9 mouse cellular contexts compared by ENCODE assay signal in the genomic region with DNA sequence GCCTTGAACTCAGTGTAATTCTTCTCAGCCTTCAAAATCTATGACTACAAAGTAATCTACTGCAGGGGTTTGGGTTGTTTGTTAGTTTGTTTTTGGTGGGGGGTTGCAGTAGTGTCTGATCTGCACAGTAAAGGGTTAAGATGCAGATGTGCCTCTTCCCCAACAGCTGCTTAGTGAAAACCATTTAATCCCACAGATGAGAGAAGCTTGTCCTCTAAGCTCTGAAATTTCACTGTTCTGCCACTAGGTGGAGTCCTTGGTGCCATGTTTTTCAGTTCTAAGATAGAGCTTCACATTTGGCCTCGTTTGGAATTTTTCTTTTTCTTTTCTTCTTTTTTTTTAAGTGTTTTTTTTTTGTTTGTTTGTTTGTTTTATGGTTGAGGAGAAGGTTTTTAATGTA. TPM values are rescaled to one million over a fixed set of nuclear protein-coding genes. Genes with fewer than 3 reads are reported as not detected.
DNase-seq lines count a peak whose midpoint lies in the region; ATAC-seq and TF ChIP-seq lines count a peak whose summit lies in the region.
"Had no signal": no experiment of that assay in that cellular context is flagged by ENCODE, and none has a peak within 500 bp of the region (broad histone marks: within the 10 kb centered on the region; RNA-seq: fewer than 3 reads in every experiment).

No protein-coding gene starts in this region.

- no peaks in the 10 kb centered on the region for H3K27me3 ChIP-seq in neural tube, embryonic 15.5 days (replicated peaks)
- H3K27me3 ChIP-seq in liver, embryonic 13.5 days = no peaks in the 10 kb centered on the region
- H3K27me3 ChIP-seq in stomach, postnatal 0 days (ENCODE audit: control insufficient read depth, insufficient read depth, low read length) = no peaks in the 10 kb centered on the region

- H3K4me3 ChIP-seq in neural tube, embryonic 15.5 days (replicated peaks) = no peak overlapping the region
- H3K4me3 ChIP-seq in liver, embryonic 13.5 days (replicated peaks) = no peak overlapping the region
- no peak overlapping the region for H3K4me3 ChIP-seq in stomach, postnatal 0 days (ENCODE audit: low read depth, low read length)

- peaks cover 89% of the 10 kb centered on the region for H3K36me3 ChIP-seq in neural tube, embryonic 15.5 days
- H3K36me3 ChIP-seq in liver, embryonic 13.5 days = peaks cover 97% of the 10 kb centered on the region
- H3K36me3 ChIP-seq in stomach, postnatal 0 days (ENCODE audit: control insufficient read depth, insufficient read depth, low read length) = peaks cover 32% of the 10 kb centered on the region

- no peak overlapping the region for H3K9ac ChIP-seq in neural tube, embryonic 15.5 days (replicated peaks)
- no peak overlapping the region for H3K9ac ChIP-seq in liver, embryonic 13.5 days
- H3K9ac ChIP-seq in stomach, postnatal 0 days (ENCODE audit: low read length) = no peak overlapping the region

- no peak overlapping the region for H3K27ac ChIP-seq in neural tube, embryonic 15.5 days (replicated peaks)
- H3K27ac ChIP-seq in liver, embryonic 13.5 days = peak overlapping the region; percentile 54; the same call in 1 of the 2 replicates
- H3K27ac ChIP-seq in stomach, postnatal 0 days (replicated peaks) = no peak overlapping the region

- no peak for TF ChIP-seq EP300 in stomach, postnatal 0 days (optimal IDR thresholded peaks at IDR 0.05)

- H3K4me2 ChIP-seq in neural tube, embryonic 15.5 days = no peak overlapping the region
- no peak overlapping the region for H3K4me2 ChIP-seq in liver, embryonic 13.5 days
- H3K4me2 ChIP-seq in stomach, postnatal 0 days (replicated peaks; ENCODE audit: low read depth) = no peak overlapping the region

- H3K9me3 ChIP-seq in neural tube, embryonic 15.5 days (replicated peaks) = no peaks in the 10 kb centered on the region
- no peaks in the 10 kb centered on the region for H3K9me3 ChIP-seq in liver, embryonic 13.5 days (replicated peaks)
- no peaks in the 10 kb centered on the region for H3K9me3 ChIP-seq in stomach, postnatal 0 days (ENCODE audit: control insufficient read depth, low read length)

- H3K4me1 ChIP-seq in neural tube, embryonic 15.5 days = 0 out of 2 replicates have a peak, but pooled peaks cover 3% of the 10 kb centered on the region
- H3K4me1 ChIP-seq in liver, embryonic 13.5 days (replicated peaks) = peaks cover 29% of the 10 kb centered on the region
- no peaks in the 10 kb centered on the region for H3K4me1 ChIP-seq in stomach, postnatal 0 days (replicated peaks; ENCODE audit: control insufficient read depth, insufficient read depth)

- intact Hi-C loops in gastrocnemius, postnatal 14 days (cut with DNase I; ENCODE audit: low total_unique reads) = no loop called here

- no peak for ATAC-seq in neural tube, embryonic 15.5 days (ENCODE audit: low FRiP score)
- peak; percentile 11; the same call in 1 of the 2 replicates for ATAC-seq in liver, embryonic 13.5 days (ENCODE audit: low read depth)
- ATAC-seq in stomach, postnatal 0 days (ENCODE audit: low FRiP score, low TSS enrichment) = no peak

- peak; percentile 36 for DNase-seq in gastrocnemius, adult 18-20 months (ENCODE audit: low spot score)
- no peak for DNase-seq in gastrocnemius, postnatal 4 days (ENCODE audit: low spot score in 2 of 2)
- DNase-seq in neural tube, embryonic 10.5 days (ENCODE audit: extremely low spot score, low spot score) = peak; percentile 21
- DNase-seq in adipocyte (ENCODE audit: low spot score) = peak; percentile 81
- DNase-seq in liver, embryonic 13.5 days = no peak
- DNase-seq in stomach, postnatal 0 days (ENCODE audit: low spot score) = no peak
- no peak for DNase-seq in gastrocnemius, postnatal 14 days

- 12% methylated on average over 1 of the region's 1 CpGs for WGBS in neural tube, embryonic 15.5 days
- 13% methylated on average over 1 of the region's 1 CpGs for WGBS in liver, embryonic 13.5 days (ENCODE audit: insufficient replicate concordance)
- 5% methylated on average over 1 of the region's 1 CpGs for WGBS in stomach, postnatal 0 days

- peak; percentile 87 for TF ChIP-seq CTCF in stomach, postnatal 0 days (IDR thresholded peaks at IDR 0.05; ENCODE audit: low read depth)

RNA-seq across cellular contexts. Expression of gene Sde2, which starts 12.7 kb away (rescaled TPM):
- 1 to 10 TPM; 7.1 to 9.6 TPM for total RNA-seq in gastrocnemius, adult 18-20 months (2021)
- total RNA-seq in gastrocnemius, postnatal 4 days (2021) = 10 to 100 TPM; 18.5 to 20.0 TPM
- polyA plus RNA-seq in neural tube, embryonic 15.5 days (2015; fragmentation: Nextera tagmentation; extraction: Ambion mirVana) = 28.0 and 30.8 TPM in 2 replicates
- 25.1 and 29.7 TPM in 2 replicates for polyA plus RNA-seq in liver, embryonic 13.5 days (2015; fragmentation: Nextera tagmentation; extraction: Ambion mirVana)
- polyA plus RNA-seq in stomach, postnatal 0 days (2015; fragmentation: Nextera tagmentation; extraction: Ambion mirVana) = 18.8 and 20.0 TPM in 2 replicates
- 1 to 10 TPM; 8.4 to 8.5 TPM for total RNA-seq in gastrocnemius, postnatal 14 days (2021)

RNA-seq across cellular contexts. Expression of gene Lefty2, which starts 29.3 kb away (rescaled TPM):
- total RNA-seq in gastrocnemius, adult 18-20 months (2021) = not detected
- total RNA-seq in gastrocnemius, postnatal 4 days (2021) = not detected
- 1.9 and 3.0 TPM in 2 replicates for polyA plus RNA-seq in neural tube, embryonic 15.5 days (2015; fragmentation: Nextera tagmentation; extraction: Ambion mirVana)
- polyA plus RNA-seq in liver, embryonic 13.5 days (2015; fragmentation: Nextera tagmentation; extraction: Ambion mirVana) = not detected in 2 replicates
- 0.13 and 0.15 TPM in 2 replicates for polyA plus RNA-seq in stomach, postnatal 0 days (2015; fragmentation: Nextera tagmentation; extraction: Ambion mirVana)
- not detected for total RNA-seq in gastrocnemius, postnatal 14 days (2021)
- polyA plus RNA-seq: large intestine, adult 2 months had no signal

RNA-seq across cellular contexts. Expression of gene Pycr2, which starts 40.5 kb away (rescaled TPM):
- 10 to 100 TPM in 1 of 2 experiments, 1 to 10 TPM in 1; 9.9 to 10.9 TPM for total RNA-seq in gastrocnemius, adult 18-20 months (2021)
- total RNA-seq in gastrocnemius, postnatal 4 days (2021) = 10 to 100 TPM; 24.1 to 27.0 TPM
- polyA plus RNA-seq in neural tube, embryonic 15.5 days (2015; fragmentation: Nextera tagmentation; extraction: Ambion mirVana) = 73.7 and 80.6 TPM in 2 replicates
- polyA plus RNA-seq in liver, embryonic 13.5 days (2015; fragmentation: Nextera tagmentation; extraction: Ambion mirVana) = 122 and 128 TPM in 2 replicates
- 62.6 and 63.7 TPM in 2 replicates for polyA plus RNA-seq in stomach, postnatal 0 days (2015; fragmentation: Nextera tagmentation; extraction: Ambion mirVana)
- total RNA-seq in gastrocnemius, postnatal 14 days (2021) = 10 to 100 TPM; 18.3 to 18.4 TPM

RNA-seq across cellular contexts. Expression of gene H3f3a, which starts 49.9 kb away (rescaled TPM):
- total RNA-seq in gastrocnemius, adult 18-20 months (2021) = 100 to 1,000 TPM; 285 to 302 TPM
- 100 to 1,000 TPM; 776 to 797 TPM for total RNA-seq in gastrocnemius, postnatal 4 days (2021)
- 2,562 and 2,745 TPM in 2 replicates for polyA plus RNA-seq in neural tube, embryonic 15.5 days (2015; fragmentation: Nextera tagmentation; extraction: Ambion mirVana)
- 2,174 and 2,523 TPM in 2 replicates for polyA plus RNA-seq in liver, embryonic 13.5 days (2015; fragmentation: Nextera tagmentation; extraction: Ambion mirVana)
- polyA plus RNA-seq in stomach, postnatal 0 days (2015; fragmentation: Nextera tagmentation; extraction: Ambion mirVana) = 1,633 and 1,693 TPM in 2 replicates
- total RNA-seq in gastrocnemius, postnatal 14 days (2021) = 100 to 1,000 TPM; 448 to 473 TPM

Comparison
In these comparisons a context has a peak if more than half of its experiments do, and no peak if none do; other contexts are left out.
1. DNase-seq: peak in gastrocnemius, adult 18-20 months (single experiment), neural tube, embryonic 10.5 days (single experiment) and adipocyte (single experiment); none in gastrocnemius, postnatal 4 days (0 of 2), liver, embryonic 13.5 days (single experiment), stomach, postnatal 0 days (single experiment) and gastrocnemius, postnatal 14 days (single experiment).